Mouse (Mus musculus) bone marrow macrophage, adult 2 months (primary cell): ENCODE data around the gene Sypl.

Source experiments
- CTCF ChIP-seq: IDR thresholded peaks from 2 replicates; pipeline ENCODE4 v1.5.1; 2012; ENCODE audit warnings: low read depth, mild to moderate bottlenecking, low read length, moderate library complexity
- POLR2A ChIP-seq: IDR thresholded peaks from 2 replicates; pipeline ENCODE4 v1.6.1; 2012; ENCODE audit warnings: mild to moderate bottlenecking, low read depth, low read length, borderline replicate concordance

- TF ChIP-seq CTCF (no peak), POLR2A (no peak)
Observed at GRCm38 (mm10) chr12:32989731-32990130, 36.0 kb downstream of the Sypl start.
